Mouse (Mus musculus) embryonic facial prominence, embryonic 11.5 days (tissue): ENCODE results near the gene Sept14. TPM values are rescaled to one million over a fixed set of nuclear protein-coding genes. Genes with fewer than 3 reads are reported as not detected.

Source experiments
- ATAC-seq: fragments of 200-750 bp; cut with Nextera tagmentation; replicated peaks from 2 replicates; pipeline ENCODE4 v1.8.0; 2017; ENCODE audit warnings: low read depth; ENCODE audit not compliant: insufficient number of reproducible peaks, low FRiP score, low TSS enrichment
- DNase-seq: peaks from one replicate; pipeline ENCODE4 v3.0.0-alpha.2; 2015; ENCODE audit warnings: low spot score
- H3K27ac ChIP-seq: fragments of 300-500 bp; sonication (generic); replicated peaks from 2 replicates; pipeline ENCODE4 v1.5.1; 2014; ENCODE audit warnings: mild to moderate bottlenecking, low read depth, low read length, control low read depth
- H3K27me3 ChIP-seq: fragments of 300-500 bp; sonication (generic); 2 replicates; pipeline ENCODE4 v1.6.1; 2014; ENCODE audit warnings: mild to moderate bottlenecking, low read length, moderate library complexity, mixed read lengths; ENCODE audit not compliant: control insufficient read depth, insufficient read depth
- H3K36me3 ChIP-seq: fragments of 300-500 bp; sonication (generic); replicated peaks from 2 replicates; pipeline ENCODE4 v1.6.1; 2014; ENCODE audit warnings: low read depth, mild to moderate bottlenecking, low read length, moderate library complexity, mixed read lengths; ENCODE audit not compliant: control insufficient read depth, insufficient read depth
- H3K4me1 ChIP-seq: fragments of 300-500 bp; sonication (generic); 2 replicates; pipeline ENCODE4 v1.6.1; 2014; ENCODE audit warnings: low read length, mixed read lengths; ENCODE audit not compliant: control insufficient read depth, insufficient read depth
- H3K4me2 ChIP-seq: fragments of 300-500 bp; sonication (generic); 2 replicates; pipeline ENCODE4 v1.6.1; 2014; ENCODE audit warnings: low read depth, mild to moderate bottlenecking, control low read depth, low read length, moderate library complexity
- H3K4me3 ChIP-seq: fragments of 300-500 bp; sonication (generic); 2 replicates; pipeline ENCODE4 v1.5.1; 2014; ENCODE audit warnings: low read depth, low read length, control low read depth
- H3K9ac ChIP-seq: fragments of 300-500 bp; sonication (generic); replicated peaks from 2 replicates; pipeline ENCODE4 v1.6.1; 2014; ENCODE audit warnings: mild to moderate bottlenecking, control low read depth, low read length
- H3K9me3 ChIP-seq: fragments of 300-500 bp; sonication (generic); replicated peaks from 2 replicates; pipeline ENCODE4 v1.6.1; 2016; ENCODE audit warnings: mild to moderate bottlenecking, low read length, inconsistent platforms, mixed read lengths; ENCODE audit not compliant: control insufficient read depth
- WGBS: fragments of 180-500 bp; shearing (Covaris S2); extraction: QIAGEN DNeasy Blood & Tissue Kit; methylation state at CpG from one replicate; pipeline ENCODE4 v1.1.7; 2014; 5-methylcytosine and 5-hydroxymethylcytosine counted together
- polyA plus RNA-seq: library from polyadenylated mRNA; unstranded; fragments of >200 nt; fragmentation: Nextera tagmentation; extraction: Ambion mirVana; gene quantifications from 2 replicates; pipeline ENCODE4 v1.2.1, GENCODE M21; 2014

Gene Sept14
- polyA plus RNA-seq: not detected in 2 replicates

- no peaks in the 10 kb centered on the region for H3K27me3 ChIP-seq
- H3K27ac ChIP-seq: no peak within 1 kb of the TSS
- WGBS: 64% methylated on average over 2 of the region's 2 CpGs
- no peaks in the 10 kb centered on the region for H3K4me1 ChIP-seq
- ATAC-seq (no peak), DNase-seq (no peak)
- H3K9ac ChIP-seq: no peak within 1 kb of the TSS
- no peak within 1 kb of the TSS for H3K4me3 ChIP-seq
- no peak within 1 kb of the TSS for H3K4me2 ChIP-seq
- H3K36me3 ChIP-seq: no peaks in the 10 kb centered on the region
- no peaks in the 10 kb centered on the region for H3K9me3 ChIP-seq
These were observed at the start of gene Sept14 for GRCm38 (mm10) chr5:129708412-129708811. TSS of gene Sept14 (minus strand) at chr5:129708512.

DNA sequence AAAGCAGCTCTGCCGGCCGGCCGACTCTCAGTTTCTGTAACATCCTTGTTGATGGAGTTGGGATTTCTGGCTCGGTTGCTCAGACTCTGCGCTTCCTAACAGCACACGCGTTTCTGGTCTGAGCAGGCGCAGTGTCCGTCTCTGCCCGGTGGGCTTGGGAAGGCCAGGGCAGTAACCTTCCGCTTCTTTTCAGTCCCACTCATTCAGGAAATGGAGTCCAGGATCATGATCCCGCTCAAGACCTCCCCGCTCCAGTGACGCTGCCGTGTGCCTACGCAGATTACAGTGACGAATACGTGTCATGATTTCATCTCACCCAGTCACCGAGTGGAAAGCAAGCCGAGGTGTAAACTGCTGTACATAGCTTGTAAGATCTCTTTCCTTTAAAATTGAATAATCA lies 48.6 kb upstream of the Sept14 start:
- no peak overlapping the region for H3K4me2 ChIP-seq
- H3K4me3 ChIP-seq: no peak overlapping the region
- H3K27ac ChIP-seq: no peak overlapping the region
- no peaks in the 10 kb centered on the region for H3K9me3 ChIP-seq
- H3K27me3 ChIP-seq: no peaks in the 10 kb centered on the region
- H3K36me3 ChIP-seq: no peaks in the 10 kb centered on the region
- ATAC-seq: no peak
- no peaks in the 10 kb centered on the region for H3K4me1 ChIP-seq
- no peak overlapping the region for H3K9ac ChIP-seq
- no peak for DNase-seq
- 95% methylated on average over 20 of the region's 20 CpGs for WGBS

DNA sequence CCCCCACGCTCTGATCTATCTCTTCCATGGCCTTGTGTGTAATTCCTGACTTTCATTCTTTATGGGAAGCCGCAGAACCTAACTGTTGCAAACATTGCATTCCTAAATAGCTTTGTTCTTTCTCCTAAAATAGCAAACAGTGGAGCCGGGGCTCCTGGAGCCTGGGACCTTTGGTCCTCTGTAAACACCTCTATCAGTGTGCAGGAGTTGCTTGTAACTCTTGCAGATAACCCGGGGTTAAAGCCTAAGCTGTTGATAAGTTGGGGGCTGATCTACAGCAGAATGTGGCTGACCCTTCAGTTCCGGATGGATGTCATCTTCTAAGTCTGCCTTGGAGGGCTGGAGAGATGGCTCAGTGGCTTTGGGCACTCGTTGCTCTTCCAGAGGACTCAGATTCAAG lies 35.7 kb upstream of the Sept14 start:
- DNase-seq (no peak), ATAC-seq (no peak)
- H3K27me3 ChIP-seq: no peaks in the 10 kb centered on the region
- H3K4me3 ChIP-seq: no peak overlapping the region
- no peak overlapping the region for H3K27ac ChIP-seq
- no peak overlapping the region for H3K4me2 ChIP-seq
- no peaks in the 10 kb centered on the region for H3K9me3 ChIP-seq
- 75% methylated on average over 6 of the region's 6 CpGs for WGBS
- H3K9ac ChIP-seq: no peak overlapping the region
- H3K4me1 ChIP-seq: no peaks in the 10 kb centered on the region
- H3K36me3 ChIP-seq: no peaks in the 10 kb centered on the region; the same call in none of the 2 replicates

DNA sequence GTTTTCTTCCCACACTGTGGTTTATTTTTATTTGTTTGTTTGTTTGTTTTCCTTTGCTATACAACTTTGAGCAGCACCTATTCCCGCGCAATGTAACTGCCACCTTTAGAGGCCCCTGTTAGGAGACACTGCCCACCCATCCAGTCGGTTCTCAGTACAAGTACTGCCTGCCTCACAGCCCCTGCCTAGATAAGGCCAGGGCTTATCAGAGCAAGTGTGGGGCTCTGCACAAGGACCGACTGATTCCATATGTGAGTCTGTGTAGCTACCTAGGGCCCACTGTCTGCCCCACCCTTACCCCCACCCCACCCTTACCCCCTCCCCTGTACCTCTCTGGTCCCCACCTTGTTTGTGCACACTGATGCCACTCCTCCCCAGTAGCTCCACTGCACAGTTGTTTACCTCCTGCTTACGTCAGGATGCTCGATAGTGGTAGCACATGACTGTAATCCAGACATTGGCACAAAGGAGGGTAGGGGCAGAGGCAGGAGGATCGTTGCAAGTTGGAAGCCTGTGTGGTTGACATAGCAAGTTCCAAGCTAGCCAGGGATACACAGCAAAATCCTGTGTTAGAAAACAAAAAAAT lies 34.7 kb upstream of the Sept14 start:
- WGBS: 84% methylated on average over 7 of the region's 7 CpGs
- Histone ChIP-seq H3K36me3 (no peaks in the 10 kb centered on the region; the same call in none of the 2 replicates), H3K4me3 (no peak overlapping the region), H3K27ac (no peak overlapping the region), H3K4me2 (no peak overlapping the region), H3K9me3 (no peaks in the 10 kb centered on the region), H3K9ac (no peak overlapping the region), H3K27me3 (no peaks in the 10 kb centered on the region), H3K4me1 (no peaks in the 10 kb centered on the region)
- no peak for DNase-seq
- ATAC-seq: no peak

GRCm38 (mm10) chr5:129740976-129741375 lies 32.7 kb upstream of the Sept14 start:
- Histone ChIP-seq H3K27me3 (no peaks in the 10 kb centered on the region), H3K27ac (no peak overlapping the region), H3K36me3 (no peaks in the 10 kb centered on the region; the same call in 1 of the 2 replicates), H3K9ac (no peak overlapping the region), H3K4me2 (no peak overlapping the region), H3K4me3 (no peak overlapping the region), H3K9me3 (no peaks in the 10 kb centered on the region), H3K4me1 (no peaks in the 10 kb centered on the region)
- ATAC-seq (no peak), DNase-seq (peak; percentile 63)
- WGBS: 90% methylated on average over 1 of the region's 1 CpGs

- 53% methylated on average over 5 of the region's 5 CpGs for WGBS
- H3K9ac ChIP-seq: no peak overlapping the region
- H3K27me3 ChIP-seq: no peaks in the 10 kb centered on the region
- H3K9me3 ChIP-seq: no peaks in the 10 kb centered on the region
- H3K4me3 ChIP-seq: no peak overlapping the region
- ATAC-seq (0 out of 2 replicates have a peak, but pooled peaks have one; percentile 41), DNase-seq (no peak)
- H3K36me3 ChIP-seq: no peaks in the 10 kb centered on the region
- no peak overlapping the region for H3K27ac ChIP-seq
- H3K4me2 ChIP-seq: no peak overlapping the region
- no peaks in the 10 kb centered on the region for H3K4me1 ChIP-seq
These were observed 22.7 kb upstream of the Sept14 start for GRCm38 (mm10) chr5:129731021-129731420.

- no peak for DNase-seq
- Histone ChIP-seq H3K4me2 (no peak overlapping the region), H3K4me3 (no peak overlapping the region), H3K27ac (no peak overlapping the region), H3K36me3 (no peaks in the 10 kb centered on the region), H3K4me1 (no peaks in the 10 kb centered on the region), H3K27me3 (no peaks in the 10 kb centered on the region), H3K9ac (no peak overlapping the region), H3K9me3 (no peaks in the 10 kb centered on the region)
- no peak for ATAC-seq
- 64% methylated on average over 11 of the region's 11 CpGs for WGBS
These were observed 22.0 kb upstream of the Sept14 start for GRCm38 (mm10) chr5:129730344-129730743.

DNA sequence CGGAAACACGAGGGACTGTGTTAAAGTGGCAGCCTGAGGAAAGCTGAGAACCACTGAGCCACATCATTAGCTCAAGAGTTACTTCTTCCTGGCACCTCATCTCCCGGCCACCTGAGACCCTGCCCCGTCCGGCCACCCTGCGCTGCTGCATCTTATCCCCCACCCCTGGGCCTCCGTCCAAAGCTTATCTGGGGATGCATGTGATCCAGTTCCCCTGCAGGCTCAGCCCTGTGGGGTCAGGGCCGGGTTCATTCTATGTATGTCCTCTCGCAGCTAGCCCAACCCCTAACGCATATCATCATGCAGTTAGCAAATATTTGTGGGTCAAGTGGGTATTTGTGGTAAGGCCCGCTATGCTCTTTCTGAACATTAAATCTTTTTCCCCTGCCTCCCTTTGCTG lies 21.0 kb upstream of the Sept14 start:
- Histone ChIP-seq H3K4me3 (no peak overlapping the region), H3K36me3 (no peaks in the 10 kb centered on the region), H3K27ac (no peak overlapping the region), H3K9me3 (no peaks in the 10 kb centered on the region), H3K4me2 (no peak overlapping the region), H3K9ac (no peak overlapping the region), H3K4me1 (no peaks in the 10 kb centered on the region), H3K27me3 (no peaks in the 10 kb centered on the region)
- ATAC-seq: no peak
- WGBS: 65% methylated on average over 11 of the region's 11 CpGs
- DNase-seq: no peak
